Mouse (Mus musculus) spleen, adult 18-20 months (tissue): ENCODE data around the gene Spon1.
A peak's percentile ranks its signal among the peaks of the same experiment; 100 is the strongest.

Experiments used
- DNase-seq, 2 experiments: peaks; one replicate each; pipeline ENCODE4 v3.0.0; 2022; ENCODE audit warnings: mixed read lengths in 2 of 2

Gene Spon1

DNA sequence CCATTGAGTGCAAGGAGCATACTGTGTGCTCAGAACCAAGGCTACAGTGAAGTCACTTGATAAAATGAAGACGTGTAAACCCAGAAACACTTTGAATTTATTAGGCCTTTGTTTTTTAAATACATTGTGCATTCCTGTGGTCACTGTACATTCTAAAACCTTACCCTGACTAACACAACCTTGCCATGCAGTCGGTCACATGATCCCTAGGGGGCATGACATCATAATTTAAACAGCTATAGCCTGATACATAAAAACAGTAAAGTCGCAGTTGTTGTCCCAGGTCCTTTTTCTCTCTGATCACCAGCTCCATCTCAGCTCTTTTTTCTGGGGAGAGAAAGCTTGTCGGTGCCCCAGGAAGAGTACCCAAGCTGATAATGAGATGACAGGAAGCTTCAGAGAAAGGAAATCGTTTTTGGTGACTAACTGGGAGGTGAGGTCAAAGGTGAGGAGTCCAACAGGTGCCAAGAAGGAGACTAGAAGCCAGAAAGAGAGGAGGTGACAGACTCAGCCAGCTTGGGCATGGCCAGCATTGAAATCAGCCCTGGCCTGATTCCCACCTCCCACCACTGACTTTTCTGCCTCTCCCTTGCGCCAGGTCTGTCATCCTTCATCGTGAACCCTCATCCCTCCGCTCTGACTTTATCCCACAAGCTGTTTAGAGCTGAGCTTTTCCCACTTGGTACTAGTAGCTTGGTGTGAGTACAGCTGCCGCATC is 246.1 kb downstream of the Spon1 start:
- no peak for DNase-seq

DNA sequence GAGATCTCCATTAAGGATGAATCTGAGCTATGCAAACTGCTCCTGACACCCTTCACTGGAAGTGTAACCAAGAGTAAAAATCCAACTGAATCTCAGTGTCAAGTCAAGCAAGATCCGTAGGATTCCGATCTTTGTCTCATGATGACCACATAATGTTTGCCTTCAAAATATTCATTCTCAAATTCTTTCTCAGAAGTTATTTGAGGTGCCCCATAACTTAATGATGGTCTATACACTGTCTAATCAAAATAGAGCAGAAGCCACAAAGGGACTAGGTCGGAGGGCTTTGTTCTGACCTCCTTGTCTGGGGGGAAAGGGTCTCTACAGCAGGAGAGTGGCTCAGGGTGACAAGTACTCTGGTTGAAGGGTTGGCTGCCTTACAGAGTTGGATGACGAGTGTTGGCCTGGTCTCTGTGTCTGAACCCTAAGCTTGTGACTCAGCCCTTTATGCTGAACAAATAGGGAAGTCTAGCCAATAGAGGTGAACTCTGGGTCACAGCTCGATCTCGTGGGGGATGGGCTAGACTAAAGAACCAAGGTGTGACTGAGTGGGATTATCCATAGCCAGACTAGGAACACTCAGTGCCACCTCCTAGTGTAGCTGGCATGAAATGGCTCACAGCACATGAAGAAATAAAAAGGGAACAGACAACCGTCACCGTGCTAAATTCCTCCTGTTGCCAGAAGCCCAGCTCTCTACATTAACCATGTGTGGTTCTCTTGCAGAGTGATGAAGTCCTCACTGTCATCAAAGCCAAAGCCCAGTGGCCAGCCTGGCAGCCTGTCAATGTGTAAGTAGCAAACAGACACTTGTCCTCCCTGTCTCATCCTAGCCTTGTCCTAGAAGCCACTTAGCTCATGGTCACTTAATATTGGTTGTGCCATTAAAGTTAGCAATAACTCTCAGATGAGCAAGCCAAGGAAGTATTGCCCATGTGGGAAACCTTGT is 250.5 kb downstream of the Spon1 start:
- DNase-seq: no peak

DNA sequence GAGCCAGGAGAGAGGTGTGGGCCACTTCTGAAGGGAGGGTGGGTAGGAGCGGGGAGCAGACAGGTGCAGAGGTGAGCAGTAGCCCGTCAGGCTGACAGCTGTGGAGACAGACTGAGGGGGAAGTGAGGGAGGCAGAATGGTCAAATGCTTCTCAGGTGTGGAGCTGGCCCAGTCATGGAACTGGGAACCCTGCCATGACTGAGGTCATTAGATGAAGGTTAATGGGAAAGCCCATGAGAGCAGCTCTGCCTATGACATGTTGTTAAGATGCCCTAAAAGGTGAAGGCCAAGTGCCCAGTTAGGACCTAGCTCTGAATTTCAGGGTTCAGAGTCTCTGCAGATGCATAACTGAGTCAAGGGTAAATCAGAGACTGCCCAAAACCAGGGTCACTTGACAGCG is 253.1 kb downstream of the Spon1 start:
- DNase-seq: no peak

DNA sequence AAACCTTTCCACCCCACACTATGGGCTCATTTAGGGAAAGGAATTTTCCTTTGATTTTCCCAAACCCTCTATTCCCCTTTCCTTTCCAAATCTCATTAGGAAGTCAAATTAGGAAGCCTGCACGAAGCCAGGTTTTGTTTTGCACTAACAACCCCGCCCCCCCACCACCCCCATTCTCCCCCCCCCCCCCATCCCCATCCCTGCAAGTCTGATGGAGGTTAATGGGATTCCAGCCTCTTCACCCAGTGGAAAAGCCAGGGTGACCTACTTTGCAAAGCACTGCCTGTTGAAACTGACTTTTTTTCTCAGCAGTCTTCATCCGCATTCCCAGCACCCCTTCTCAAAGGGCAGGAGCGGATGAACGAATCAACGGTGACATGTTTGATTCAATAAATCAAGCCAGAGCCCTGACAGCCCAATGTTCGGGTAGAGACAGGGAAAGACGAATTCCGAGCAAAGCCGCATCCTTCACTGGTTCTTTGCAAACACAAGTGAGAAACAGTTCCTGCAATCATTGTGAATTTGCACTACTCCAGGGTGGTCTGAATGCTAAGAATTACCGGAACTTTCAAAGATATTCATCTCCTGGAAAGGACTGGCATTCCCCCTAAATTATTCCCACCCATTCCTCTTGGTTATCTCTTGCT is 254.4 kb downstream of the Spon1 start:
- no peak for DNase-seq

DNA sequence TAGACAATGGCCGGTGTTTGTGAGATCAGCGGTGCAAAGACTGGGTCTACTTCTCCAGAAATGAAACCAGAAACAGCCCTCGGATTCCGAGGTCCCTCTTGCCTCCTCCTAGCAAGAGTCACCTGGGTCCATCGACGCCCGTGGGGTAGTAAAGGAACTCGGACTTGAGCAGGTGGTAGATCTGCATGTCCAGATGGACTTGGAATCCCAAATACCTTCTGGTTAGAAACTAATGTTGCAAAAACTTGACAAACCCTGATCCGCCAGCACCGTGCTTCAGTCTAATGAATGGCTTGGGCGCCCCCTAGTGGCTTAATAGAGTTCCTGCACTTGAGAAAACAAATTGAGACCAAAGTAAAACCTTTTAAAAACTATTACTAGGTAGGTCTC is 254.9 kb downstream of the Spon1 start:
- DNase-seq: peak; percentile 27 to 71

DNA sequence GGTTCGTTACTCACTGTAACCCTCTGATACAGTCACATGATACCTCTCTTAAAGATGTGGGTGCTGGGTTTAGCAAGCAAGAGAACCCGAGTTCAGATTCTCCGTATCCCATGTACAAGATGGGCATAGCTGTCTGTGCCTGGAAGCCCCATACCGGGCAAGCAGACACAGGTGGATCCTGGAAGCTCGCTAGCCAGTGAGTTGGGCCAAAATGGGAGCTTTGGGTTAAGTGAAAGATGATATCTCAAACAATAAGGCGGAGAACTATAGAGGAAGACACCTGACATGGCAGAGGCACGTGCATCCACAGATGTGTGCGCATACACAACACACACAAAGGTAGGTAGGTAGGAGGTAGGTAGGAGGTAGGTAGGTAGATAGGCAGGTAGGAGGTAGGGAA is 261.1 kb downstream of the Spon1 start:
- no peak for DNase-seq

DNA sequence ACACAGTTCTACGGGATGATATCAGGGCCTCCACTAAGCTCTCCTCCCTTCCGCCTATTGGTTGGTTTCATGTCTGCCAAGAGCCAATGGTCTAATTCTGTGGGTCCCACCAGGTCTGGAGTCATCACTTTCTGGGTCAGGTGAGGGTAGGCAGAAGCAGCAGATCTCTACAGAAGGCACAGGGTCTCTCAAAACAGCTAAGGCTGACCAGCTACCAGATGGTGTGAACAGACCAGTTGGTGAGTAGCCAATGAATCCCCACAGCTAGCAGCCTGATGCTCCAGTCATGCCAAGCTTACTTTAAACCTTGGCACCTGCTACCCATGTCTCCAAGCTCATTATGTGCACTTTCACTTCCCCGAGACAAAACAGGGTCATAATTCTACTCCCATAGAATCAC is 261.6 kb downstream of the Spon1 start:
- DNase-seq: no peak

DNA sequence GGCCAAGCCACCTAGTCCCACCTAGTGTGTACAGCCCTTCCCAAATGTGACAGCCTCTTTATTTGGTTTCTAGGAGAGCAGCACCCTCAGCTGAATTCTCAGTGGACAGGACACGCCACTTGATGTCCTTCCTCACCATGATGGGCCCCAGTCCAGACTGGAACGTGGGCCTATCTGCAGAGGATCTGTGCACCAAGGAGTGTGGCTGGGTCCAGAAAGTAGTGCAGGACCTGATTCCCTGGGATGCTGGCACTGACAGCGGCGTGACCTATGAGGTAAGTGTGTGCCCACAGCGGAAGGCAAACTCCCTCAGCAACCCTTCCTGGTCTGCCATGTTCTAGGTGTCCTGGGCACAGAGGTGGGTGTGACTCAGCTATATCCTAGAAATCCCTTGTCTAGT is 263.0 kb downstream of the Spon1 start:
- no peak for DNase-seq

DNA sequence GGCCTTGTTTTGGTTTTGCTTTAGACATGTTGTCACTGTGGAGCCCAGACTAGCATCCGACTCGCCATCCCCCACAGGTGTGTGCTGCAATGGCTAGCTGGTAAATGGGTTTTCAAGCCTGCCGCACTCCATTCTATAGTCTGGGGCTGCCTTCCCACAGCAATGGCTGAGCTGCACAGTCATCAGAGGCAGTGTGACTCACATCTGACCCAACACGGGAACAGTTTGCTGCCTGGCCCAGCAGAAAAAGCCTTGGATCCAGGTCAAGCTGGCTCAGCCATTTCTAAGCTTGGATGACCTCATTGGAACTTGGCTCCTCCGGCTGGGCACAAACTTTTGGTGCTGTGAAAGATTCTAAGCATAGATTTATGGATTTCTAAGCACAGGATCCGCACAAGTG is 263.8 kb downstream of the Spon1 start:
- no peak for DNase-seq

DNA sequence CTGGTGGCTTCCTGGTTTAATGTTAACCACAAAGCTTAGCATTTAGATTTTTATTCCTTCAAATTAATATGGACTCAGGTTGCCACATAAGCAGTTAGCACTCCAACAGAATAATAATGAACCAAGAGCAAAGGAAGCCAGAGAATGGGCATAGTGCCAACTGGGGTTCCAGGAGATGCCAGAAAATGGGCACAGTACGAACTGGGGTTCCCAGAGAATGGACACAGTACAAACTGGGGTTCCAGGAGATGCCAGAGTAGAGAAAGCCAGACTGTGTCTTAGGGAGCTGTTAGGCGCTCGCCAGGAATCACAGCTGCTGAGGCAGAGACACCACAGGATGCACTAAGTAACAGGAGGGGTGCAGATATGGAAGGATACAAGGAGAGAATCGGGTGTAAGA is 271.4 kb downstream of the Spon1 start:
- DNase-seq: no peak

DNA sequence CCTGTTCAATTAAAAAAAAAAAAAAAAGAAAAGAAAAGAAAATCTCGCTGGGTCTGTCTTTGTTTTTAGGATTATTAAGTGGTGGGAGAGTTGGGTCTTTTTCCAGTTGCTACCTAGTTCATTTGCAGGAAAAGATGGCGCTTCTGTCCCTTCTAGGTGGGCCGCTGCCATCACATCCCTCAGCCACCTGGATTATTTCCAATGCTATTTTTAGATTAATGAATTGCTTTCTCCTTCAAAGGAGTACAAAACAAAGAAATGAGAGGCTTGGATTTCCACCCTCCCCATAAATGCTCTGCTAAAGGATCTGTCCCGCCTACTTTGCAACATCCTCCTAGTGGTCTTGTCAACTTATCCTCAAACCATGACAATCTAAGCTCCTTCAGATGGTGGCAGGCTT is 275.6 kb downstream of the Spon1 start:
- no peak for DNase-seq

DNA sequence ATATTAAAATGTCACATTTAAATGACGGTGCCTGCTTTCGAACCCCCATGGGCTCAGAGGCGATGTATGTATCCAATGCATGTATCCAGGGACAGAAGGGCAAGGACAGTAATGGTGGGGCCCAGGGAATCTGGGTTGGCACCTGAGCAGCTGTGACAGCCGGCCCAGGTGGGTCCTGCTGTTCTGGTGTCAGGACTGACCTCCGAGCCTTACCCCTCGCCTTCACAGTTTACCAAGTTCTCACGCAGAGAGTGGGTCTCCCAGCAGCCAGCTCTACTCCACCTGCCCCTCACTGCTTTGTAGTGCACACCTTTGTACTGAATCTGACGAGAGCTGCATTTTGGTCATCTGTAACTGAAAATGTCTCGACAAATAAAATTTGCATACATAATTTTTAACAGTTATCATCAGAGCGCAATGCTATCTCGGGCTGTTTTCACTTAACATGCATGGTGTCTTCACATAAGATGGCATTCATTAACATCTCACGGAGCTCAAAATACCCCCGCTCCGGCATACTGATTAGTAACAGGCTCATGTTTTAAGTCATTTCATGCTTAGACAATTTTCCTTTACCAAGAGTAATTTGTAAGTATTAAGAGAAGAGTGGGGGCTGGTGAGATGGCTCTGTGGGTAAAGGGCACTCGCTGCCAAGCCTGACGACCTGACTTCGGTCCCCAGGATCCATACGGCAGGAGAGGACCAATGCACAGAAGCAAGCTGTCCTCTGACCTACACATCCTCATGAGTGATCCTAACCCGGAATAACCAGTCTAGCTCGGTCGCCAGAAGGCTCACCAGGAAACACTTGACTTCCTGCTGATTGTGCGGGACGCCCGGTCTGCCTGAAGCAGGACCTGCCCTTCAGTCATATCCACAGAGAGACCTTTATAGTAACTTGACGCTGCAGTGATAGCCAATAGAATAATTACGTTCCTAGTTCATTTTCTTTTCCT is 277.5 kb downstream of the Spon1 start:
- no peak for DNase-seq

DNA sequence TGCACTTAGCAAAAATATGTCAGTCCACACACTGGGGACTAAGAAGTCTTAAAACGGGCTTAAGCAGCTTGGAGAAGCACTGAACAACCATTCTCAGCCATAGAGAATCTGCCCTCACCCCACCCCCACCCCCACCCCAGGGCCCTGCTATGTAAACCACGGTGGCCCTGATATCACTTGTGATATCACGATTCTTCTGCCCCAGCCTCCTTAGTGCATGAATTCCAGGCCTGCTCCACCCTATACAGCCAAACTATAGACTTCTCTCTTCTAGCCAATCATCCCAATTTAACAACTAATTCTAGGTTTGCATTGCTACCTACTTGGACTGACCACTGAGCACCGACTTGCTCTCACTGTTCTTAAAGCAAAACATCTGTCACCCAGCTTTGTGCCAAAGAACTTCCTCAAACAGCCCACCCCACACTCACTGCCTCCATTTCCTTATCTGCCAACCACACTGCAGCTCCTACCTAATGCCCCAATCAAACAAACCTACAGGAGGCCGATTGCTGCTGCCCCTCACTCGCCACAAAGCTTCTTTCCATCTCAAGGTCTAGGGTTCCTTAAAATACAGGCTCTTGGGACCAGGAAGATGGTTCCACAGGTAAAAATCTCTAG is 278.2 kb downstream of the Spon1 start:
- no peak for DNase-seq

DNA sequence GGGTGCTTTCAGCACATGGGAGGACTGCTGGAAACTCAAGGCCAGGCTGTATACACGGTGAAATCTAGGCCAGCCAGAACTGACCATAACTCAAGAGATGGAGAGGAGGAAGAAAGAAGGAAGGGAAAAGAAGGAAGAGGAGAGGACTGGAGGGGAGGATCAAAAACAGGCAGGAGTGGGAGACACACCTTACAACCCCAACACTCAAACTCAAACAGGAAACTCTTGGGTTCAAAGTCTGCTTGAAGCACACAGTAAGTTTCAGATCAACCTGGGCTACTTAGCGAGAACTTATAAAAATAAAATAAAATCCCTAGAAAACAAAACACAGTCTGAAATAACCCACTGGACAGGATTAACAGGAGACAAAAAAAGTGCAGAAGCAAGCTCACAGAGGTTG is 280.0 kb downstream of the Spon1 start:
- no peak for DNase-seq

DNA sequence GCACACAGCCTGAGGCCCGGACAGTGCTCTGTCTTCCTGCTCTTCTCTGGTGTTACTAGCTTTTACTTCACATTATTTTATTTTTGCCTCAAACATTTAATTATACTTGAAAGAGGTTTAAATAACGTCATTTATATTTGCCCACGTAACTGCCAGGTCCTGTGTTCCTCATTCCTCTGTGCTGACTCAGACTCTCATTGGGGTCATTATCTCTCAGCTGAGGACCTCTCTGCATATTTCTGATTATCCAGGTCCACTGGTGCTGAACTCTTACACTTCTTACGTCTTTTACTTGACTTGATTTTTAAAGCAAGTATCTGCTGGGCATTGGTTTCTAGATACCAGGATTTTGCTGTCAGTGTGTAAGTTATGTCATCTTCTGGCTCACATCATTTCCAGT is 287.9 kb downstream of the Spon1 start:
- no peak for DNase-seq

DNA sequence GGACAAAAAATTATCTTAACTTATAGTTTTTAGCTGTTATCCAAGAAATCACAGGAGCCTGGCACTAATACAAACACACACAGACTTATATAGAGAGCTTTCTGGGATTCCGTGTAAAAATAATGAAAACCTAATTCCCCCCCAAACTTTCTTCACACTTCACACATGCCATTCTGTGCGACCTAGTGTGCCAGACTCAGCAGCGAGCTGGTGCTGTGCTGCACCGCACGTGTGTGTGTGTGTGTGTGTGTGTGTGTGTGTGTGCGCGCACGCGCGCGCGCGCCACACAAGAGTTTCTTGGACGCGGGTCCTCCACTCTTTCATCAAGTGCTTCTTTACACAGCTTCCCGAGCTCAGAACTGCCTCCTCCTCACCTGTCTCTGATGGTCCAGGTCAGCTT is 292.4 kb downstream of the Spon1 start:
- no peak for DNase-seq

DNA sequence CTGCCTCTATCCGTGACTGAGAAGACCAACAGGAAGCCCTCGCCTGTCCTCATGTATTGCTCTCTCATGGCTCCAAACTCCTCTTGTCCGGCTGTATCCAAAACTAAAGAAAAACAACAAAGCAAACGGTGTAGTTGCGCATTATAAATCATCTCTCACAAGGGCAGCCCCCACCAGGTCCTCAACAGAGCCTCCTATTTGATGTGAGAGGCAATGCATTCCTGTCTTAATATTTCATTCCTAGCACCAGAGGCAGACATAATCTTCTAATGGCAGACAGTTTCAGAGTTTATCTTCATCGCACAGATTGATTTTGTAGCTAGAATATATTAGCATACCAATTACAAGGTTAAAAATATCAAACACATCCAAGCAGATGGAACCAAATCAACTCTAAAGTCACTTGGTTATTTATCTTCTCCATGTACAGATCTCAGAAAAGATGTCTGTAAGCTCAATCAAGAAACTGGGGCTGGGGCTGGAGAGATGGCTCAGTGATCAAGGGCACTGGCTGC is 293.2 kb downstream of the Spon1 start:
- DNase-seq: no peak

DNA sequence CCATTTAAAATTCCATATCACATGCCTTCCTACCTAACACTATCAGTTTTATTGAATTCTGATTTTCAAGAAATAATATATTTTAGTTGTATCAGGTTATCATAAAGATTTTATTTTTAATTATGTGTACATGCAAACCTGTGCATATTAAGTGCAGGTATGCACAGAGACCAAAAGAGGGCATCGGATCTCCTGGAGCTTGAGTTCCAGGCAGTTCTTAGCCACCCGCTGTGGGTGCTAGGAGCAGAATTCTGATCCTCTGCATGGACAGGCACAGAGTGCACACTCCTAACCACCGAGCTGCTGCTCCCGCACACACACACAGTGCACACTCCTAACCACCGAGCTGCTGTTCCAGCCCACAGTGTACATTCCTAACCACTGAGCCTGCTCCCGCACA is 294.6 kb downstream of the Spon1 start:
- no peak for DNase-seq

DNA sequence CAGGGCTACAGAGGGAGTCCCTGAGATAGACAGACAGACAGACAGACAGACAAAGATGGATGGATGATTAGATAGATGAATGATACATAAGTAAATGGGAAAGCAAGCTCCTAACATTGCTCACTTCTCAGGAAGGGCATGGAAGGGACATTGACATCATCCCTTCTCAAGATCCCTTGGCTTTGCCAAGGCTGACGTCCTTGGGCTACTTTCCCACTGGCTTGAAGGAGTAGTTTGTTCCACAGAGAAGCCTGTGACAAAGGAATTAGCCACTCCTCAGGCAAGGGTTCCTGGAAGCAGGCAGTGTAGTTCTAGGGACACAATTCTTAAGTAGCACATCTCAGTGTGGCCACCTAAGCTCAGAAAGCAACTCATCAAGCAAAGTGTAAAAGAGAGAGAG is 296.7 kb downstream of the Spon1 start:
- DNase-seq: no peak

DNA sequence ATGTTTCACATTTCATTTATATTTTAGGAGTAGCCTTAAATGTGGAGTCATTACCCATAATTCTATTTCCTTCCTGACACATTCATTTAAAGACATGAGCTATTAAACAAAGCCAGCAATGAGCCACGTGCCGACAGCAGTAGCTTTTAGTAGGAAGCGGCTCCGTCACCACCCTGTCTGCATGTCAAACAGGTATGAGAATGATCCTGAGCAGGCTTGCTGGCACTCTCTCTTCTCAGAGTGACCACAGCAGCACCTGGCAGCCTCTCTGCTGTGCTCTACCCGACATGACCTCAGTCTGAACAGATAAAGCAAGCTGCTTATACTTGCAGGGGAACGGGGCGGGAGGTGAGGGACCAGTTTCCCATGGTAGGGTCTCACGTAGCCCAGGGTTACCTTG is 297.7 kb downstream of the Spon1 start:
- DNase-seq: no peak

DNA sequence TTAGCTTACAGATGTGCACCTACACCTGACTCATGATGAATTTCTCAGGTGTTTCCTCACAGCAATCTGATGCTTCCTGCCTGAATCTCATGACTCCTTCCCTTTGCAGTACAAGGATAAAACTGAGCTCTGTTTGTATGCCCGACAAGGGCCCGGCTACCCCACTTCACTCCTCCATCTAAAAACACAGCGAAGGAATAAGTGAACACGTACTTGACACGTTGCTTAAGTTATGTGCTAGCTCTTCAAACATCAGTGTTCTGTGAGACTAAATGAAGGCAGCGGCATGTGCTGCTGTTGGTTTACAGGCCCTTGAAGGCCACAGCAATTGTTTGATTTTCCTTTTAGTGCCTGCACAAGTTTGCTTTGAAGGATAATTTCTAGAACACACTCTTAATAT is 298.2 kb downstream of the Spon1 start:
- no peak for DNase-seq
